Mouse (Mus musculus) midbrain, embryonic 15.5 days (tissue): ENCODE data around the gene Dct. TPM values are rescaled to one million over a fixed set of nuclear protein-coding genes. Genes with fewer than 3 reads are reported as not detected.
A peak's percentile ranks its signal among the peaks of the same experiment; 100 is the strongest.

Experiments
- ATAC-seq: fragments of 200-750 bp; cut with Nextera tagmentation; replicated peaks from 2 replicates; pipeline ENCODE4 v1.8.0; 2017; ENCODE audit warnings: moderate TSS enrichment
- H3K27ac ChIP-seq: fragments of 300-500 bp; sonication (generic); 2 replicates; pipeline ENCODE4 v1.5.1; 2015; ENCODE audit warnings: mild to moderate bottlenecking, inconsistent platforms
- H3K27me3 ChIP-seq: fragments of 300-500 bp; sonication (generic); replicated peaks from 2 replicates; pipeline ENCODE4 v1.6.1; 2015; ENCODE audit warnings: inconsistent platforms
- H3K36me3 ChIP-seq: fragments of 300-500 bp; sonication (generic); replicated peaks from 2 replicates; pipeline ENCODE4 v1.6.1; 2015; ENCODE audit warnings: inconsistent platforms
- H3K4me1 ChIP-seq: fragments of 300-500 bp; sonication (generic); 2 replicates; pipeline ENCODE4 v1.6.1; 2015; ENCODE audit warnings: inconsistent platforms
- H3K4me2 ChIP-seq: fragments of 300-500 bp; sonication (generic); 2 replicates; pipeline ENCODE4 v1.6.1; 2015; ENCODE audit warnings: inconsistent platforms, mild to moderate bottlenecking, moderate library complexity
- H3K4me3 ChIP-seq: fragments of 300-500 bp; sonication (generic); 2 replicates; pipeline ENCODE4 v1.5.1; 2015; ENCODE audit warnings: mild to moderate bottlenecking, inconsistent platforms
- H3K9ac ChIP-seq: fragments of 300-500 bp; sonication (generic); 2 replicates; pipeline ENCODE4 v1.6.1; 2015; ENCODE audit warnings: mild to moderate bottlenecking, inconsistent platforms
- H3K9me3 ChIP-seq: fragments of 300-500 bp; sonication (generic); 2 replicates; pipeline ENCODE4 v1.6.1; 2016; ENCODE audit warnings: inconsistent platforms
- WGBS: fragments of 180-500 bp; shearing (Covaris S2); methylation state at CpG from one replicate; pipeline ENCODE4 v1.1.7; 2015; ENCODE audit warnings: mixed read lengths; 5-methylcytosine and 5-hydroxymethylcytosine counted together
- polyA plus RNA-seq: library from polyadenylated mRNA; unstranded; fragments of >200 nt; fragmentation: Nextera tagmentation; extraction: Ambion mirVana; gene quantifications from 2 replicates; pipeline ENCODE4 v1.2.1, GENCODE M21; 2015

Gene Dct
- 1.1 and 1.2 TPM in 2 replicates for polyA plus RNA-seq

GRCm38 (mm10) chr14:118051975-118052630 is at the start of gene Dct:
Dct (minus strand) TSS chr14:118052244.
- Histone ChIP-seq H3K4me1 (peaks cover 5% of the 10 kb centered on the region; the same call in 1 of the 2 replicates), H3K4me3 (no peak within 1 kb of the TSS), H3K4me2 (no peak within 1 kb of the TSS), H3K27ac (no peak within 1 kb of the TSS), H3K27me3 (peaks cover 13% of the 10 kb centered on the region; the same call in 1 of the 2 replicates), H3K9me3 (no peaks in the 10 kb centered on the region), H3K36me3 (no peaks in the 10 kb centered on the region), H3K9ac (no peak within 1 kb of the TSS)
- WGBS, result 18% methylated on average over 13 of the region's 13 CpGs
- peak; percentile 74 for ATAC-seq

- no peaks in the 10 kb centered on the region for H3K4me1 ChIP-seq
- 85% methylated on average over 14 of the region's 14 CpGs for WGBS
- H3K36me3 ChIP-seq, result no peaks in the 10 kb centered on the region
- no peaks in the 10 kb centered on the region for H3K27me3 ChIP-seq
- no peak overlapping the region for H3K9ac ChIP-seq
- H3K4me2 ChIP-seq, result no peak overlapping the region
- ATAC-seq, result no peak
- no peaks in the 10 kb centered on the region for H3K9me3 ChIP-seq
- H3K27ac ChIP-seq, result no peak overlapping the region
- no peak overlapping the region for H3K4me3 ChIP-seq
These were observed 49.4 kb upstream of the Dct start for GRCm38 (mm10) chr14:118101227-118101990.

- Histone ChIP-seq H3K27ac (no peak overlapping the region), H3K27me3 (no peaks in the 10 kb centered on the region), H3K4me1 (no peaks in the 10 kb centered on the region), H3K36me3 (no peaks in the 10 kb centered on the region), H3K4me2 (no peak overlapping the region), H3K4me3 (no peak overlapping the region), H3K9ac (no peak overlapping the region), H3K9me3 (no peaks in the 10 kb centered on the region)
- 72% methylated on average over 2 of the region's 2 CpGs for WGBS
- no peak for ATAC-seq
These were observed 46.2 kb upstream of the Dct start for GRCm38 (mm10) chr14:118098265-118098664.

- no peaks in the 10 kb centered on the region for H3K36me3 ChIP-seq
- H3K9me3 ChIP-seq, result no peaks in the 10 kb centered on the region
- peak; percentile 53 for ATAC-seq
- 0% methylated on average over 18 of the region's 18 CpGs for WGBS
- peak overlapping the region; percentile 52 for H3K9ac ChIP-seq
- H3K4me1 ChIP-seq, result peaks cover 8% of the 10 kb centered on the region
- peak overlapping the region; percentile 61 for H3K4me3 ChIP-seq
- H3K27ac ChIP-seq, result peak overlapping the region; percentile 59
- peak overlapping the region; percentile 69 for H3K4me2 ChIP-seq
- no peaks in the 10 kb centered on the region for H3K27me3 ChIP-seq
These were observed 37.9 kb upstream of the Dct start for GRCm38 (mm10) chr14:118089806-118090392.

- Histone ChIP-seq H3K36me3 (no peaks in the 10 kb centered on the region), H3K4me3 (peak overlapping the region; percentile 61), H3K4me1 (peaks cover 8% of the 10 kb centered on the region), H3K9ac (peak overlapping the region; percentile 52), H3K9me3 (no peaks in the 10 kb centered on the region), H3K27me3 (no peaks in the 10 kb centered on the region), H3K4me2 (peak overlapping the region; percentile 69), H3K27ac (peak overlapping the region; percentile 61)
- ATAC-seq, result peak; percentile 77
- under 1% methylated on average over 44 of the region's 44 CpGs for WGBS
These were observed 37.3 kb upstream of the Dct start for GRCm38 (mm10) chr14:118089215-118089805.

- no peaks in the 10 kb centered on the region for H3K36me3 ChIP-seq
- peak overlapping the region; percentile 52 for H3K9ac ChIP-seq
- peak; percentile 51 for ATAC-seq
- 6% methylated on average over 22 of the region's 22 CpGs for WGBS
- H3K4me1 ChIP-seq, result peaks cover 8% of the 10 kb centered on the region
- H3K27me3 ChIP-seq, result no peaks in the 10 kb centered on the region
- H3K4me3 ChIP-seq, result peak overlapping the region; percentile 61
- H3K9me3 ChIP-seq, result no peaks in the 10 kb centered on the region
- H3K4me2 ChIP-seq, result peak overlapping the region; percentile 69
- peak overlapping the region; percentile 61 for H3K27ac ChIP-seq
These were observed 36.6 kb upstream of the Dct start for GRCm38 (mm10) chr14:118088437-118089207.

- H3K4me2 ChIP-seq, result no peak overlapping the region
- no peak overlapping the region for H3K4me3 ChIP-seq
- peaks cover 8% of the 10 kb centered on the region for H3K4me1 ChIP-seq
- no peak overlapping the region for H3K27ac ChIP-seq
- H3K9ac ChIP-seq, result no peak overlapping the region
- WGBS, result 55% methylated on average over 5 of the region's 5 CpGs
- H3K27me3 ChIP-seq, result no peaks in the 10 kb centered on the region
- no peak for ATAC-seq
- H3K36me3 ChIP-seq, result no peaks in the 10 kb centered on the region
- H3K9me3 ChIP-seq, result no peaks in the 10 kb centered on the region
These were observed 34.4 kb upstream of the Dct start for GRCm38 (mm10) chr14:118086271-118087035.

- Histone ChIP-seq H3K9ac (no peak overlapping the region), H3K27me3 (no peaks in the 10 kb centered on the region), H3K27ac (no peak overlapping the region), H3K36me3 (no peaks in the 10 kb centered on the region), H3K4me1 (peaks cover 12% of the 10 kb centered on the region), H3K9me3 (no peaks in the 10 kb centered on the region), H3K4me2 (no peak overlapping the region), H3K4me3 (no peak overlapping the region)
- 88% methylated on average over 6 of the region's 6 CpGs for WGBS
- ATAC-seq, result no peak
These were observed 31.8 kb upstream of the Dct start for GRCm38 (mm10) chr14:118083851-118084250.

- Histone ChIP-seq H3K4me2 (no peak overlapping the region), H3K4me3 (no peak overlapping the region), H3K27ac (no peak overlapping the region), H3K9me3 (no peaks in the 10 kb centered on the region), H3K4me1 (peaks cover 4% of the 10 kb centered on the region; the same call in 1 of the 2 replicates), H3K27me3 (no peaks in the 10 kb centered on the region), H3K36me3 (no peaks in the 10 kb centered on the region), H3K9ac (no peak overlapping the region)
- no peak for ATAC-seq
- 49% methylated on average over 11 of the region's 11 CpGs for WGBS
These were observed 28.6 kb upstream of the Dct start for GRCm38 (mm10) chr14:118080606-118081005.

- H3K27ac ChIP-seq, result no peak overlapping the region
- no peaks in the 10 kb centered on the region for H3K27me3 ChIP-seq
- no peak overlapping the region for H3K9ac ChIP-seq
- no peak overlapping the region for H3K4me2 ChIP-seq
- no peak overlapping the region for H3K4me3 ChIP-seq
- no peaks in the 10 kb centered on the region for H3K9me3 ChIP-seq
- H3K4me1 ChIP-seq, result no peaks in the 10 kb centered on the region; the same call in 1 of the 2 replicates
- 0 out of 2 replicates have a peak, but pooled peaks have one; percentile 39 for ATAC-seq
- WGBS, result 70% methylated on average over 12 of the region's 12 CpGs
- H3K36me3 ChIP-seq, result no peaks in the 10 kb centered on the region
These were observed 18.1 kb upstream of the Dct start for GRCm38 (mm10) chr14:118070100-118070499.

GRCm38 (mm10) chr14:118069439-118070079 is 17.5 kb upstream of the Dct start:
- H3K9ac ChIP-seq, result no peak overlapping the region
- WGBS, result 83% methylated on average over 12 of the region's 12 CpGs
- no peak overlapping the region for H3K4me3 ChIP-seq
- no peaks in the 10 kb centered on the region for H3K27me3 ChIP-seq
- no peaks in the 10 kb centered on the region for H3K9me3 ChIP-seq
- no peak for ATAC-seq
- H3K27ac ChIP-seq, result no peak overlapping the region
- H3K4me1 ChIP-seq, result no peaks in the 10 kb centered on the region; the same call in 1 of the 2 replicates
- H3K4me2 ChIP-seq, result no peak overlapping the region
- no peaks in the 10 kb centered on the region for H3K36me3 ChIP-seq
